Mouse (Mus musculus): ENCODE measurements around the gene Hand2. TPM values are rescaled to one million over a fixed set of nuclear protein-coding genes. Genes with fewer than 3 reads are reported as not detected.

Gene Hand2
- total RNA-seq, 2 experiments from 2014 or later: 52.5 to 58.9 TPM

DNA sequence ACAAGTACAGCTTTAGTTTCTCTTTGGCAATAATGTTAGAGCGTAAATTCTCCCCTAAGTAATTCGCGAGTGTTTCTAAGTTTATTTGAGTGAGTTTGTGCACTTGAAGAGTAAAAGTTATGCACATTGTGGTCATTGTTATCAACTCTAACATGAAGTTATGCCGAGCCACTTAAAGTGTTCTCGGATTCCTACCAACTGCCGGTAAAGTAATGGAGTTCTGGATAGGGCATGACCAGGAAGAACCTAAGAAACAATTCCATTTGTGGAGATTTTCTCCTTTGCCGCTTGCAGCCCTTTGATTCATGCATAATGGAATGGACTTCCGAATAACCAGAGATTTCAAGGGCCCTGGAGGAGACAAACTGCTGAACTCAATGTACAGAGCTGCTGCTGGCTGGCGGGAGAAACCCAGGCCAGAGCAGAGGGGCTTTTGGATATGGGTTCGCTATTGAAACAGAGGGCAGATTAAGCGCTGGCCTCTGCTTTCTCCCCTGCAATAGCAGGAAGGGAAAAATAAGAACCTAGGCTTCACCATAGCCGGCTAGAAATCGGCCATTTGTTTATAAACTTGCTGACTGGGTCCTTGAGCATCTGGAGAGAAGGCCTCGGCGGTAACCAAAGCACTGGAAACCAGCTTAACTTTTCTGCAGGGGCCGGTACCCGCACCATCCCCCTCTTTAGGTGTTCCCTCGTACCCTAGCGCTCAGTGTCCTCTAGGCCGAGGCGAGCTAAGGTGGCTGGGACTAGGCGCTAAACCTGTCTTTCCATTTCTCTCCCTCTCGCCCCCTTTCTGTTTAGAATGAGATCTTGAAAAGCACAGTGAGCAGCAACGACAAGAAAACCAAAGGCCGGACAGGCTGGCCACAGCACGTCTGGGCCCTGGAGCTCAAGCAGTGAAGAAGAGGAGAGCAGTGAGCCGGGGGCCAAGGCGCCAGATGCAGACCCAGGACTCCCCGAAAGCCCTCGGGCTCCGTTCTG, 2.5 kb downstream of the Hand2 start:
- peak; percentile 54 to 55 for DNase-seq
- intact Hi-C loops (cut with DNase I): loop anchor here (5.0 kb wide), 2 partner anchors 164 to 191 kb away; partner anchors contain the start of gene Sap30

DNA sequence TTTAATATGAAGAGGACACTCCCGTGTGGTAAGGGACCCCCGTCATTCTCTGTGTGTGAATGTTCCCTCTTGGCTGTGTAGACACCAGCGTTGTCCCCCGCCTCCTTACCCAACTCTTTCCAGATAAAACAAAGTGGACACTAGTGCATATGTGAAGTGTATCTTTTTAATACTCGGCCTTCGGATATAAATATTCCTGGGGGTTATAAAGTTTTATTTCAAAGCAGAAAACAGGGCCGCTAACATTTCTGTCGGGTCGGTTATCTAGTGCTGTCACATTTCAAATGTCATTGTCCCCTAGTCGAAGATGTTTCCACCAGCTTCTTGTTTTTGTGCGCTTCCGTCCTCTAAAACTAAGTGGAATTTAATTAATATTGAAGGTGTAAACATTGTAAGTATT, 3.3 kb downstream of the Hand2 start:
- DNase-seq: no peak
- intact Hi-C loops (cut with DNase I): loop anchor here (5.0 kb wide), 2 partner anchors 163 to 192 kb away; partner anchors contain the start of gene Sap30

DNA sequence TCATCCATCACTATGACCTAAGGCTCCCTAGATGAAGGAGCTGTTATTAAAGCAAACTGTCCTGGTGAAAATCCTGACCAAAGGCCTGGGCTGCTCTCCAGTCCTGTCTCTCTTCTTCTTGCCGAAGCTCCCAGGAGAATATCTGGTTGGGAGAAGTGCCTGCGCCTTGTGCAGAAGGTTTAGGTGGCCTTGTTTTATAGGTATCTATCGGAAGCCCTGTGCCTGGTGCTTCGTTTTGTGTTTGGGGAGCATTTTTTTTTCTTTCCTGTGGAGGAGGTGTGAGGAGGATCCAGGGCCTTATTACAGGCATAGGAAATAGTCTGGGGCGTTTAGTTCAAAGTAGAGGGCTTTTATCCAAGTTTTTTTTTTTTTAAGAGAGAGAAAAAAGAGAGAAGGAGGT, 3.9 kb downstream of the Hand2 start:
- no peak for DNase-seq

DNA sequence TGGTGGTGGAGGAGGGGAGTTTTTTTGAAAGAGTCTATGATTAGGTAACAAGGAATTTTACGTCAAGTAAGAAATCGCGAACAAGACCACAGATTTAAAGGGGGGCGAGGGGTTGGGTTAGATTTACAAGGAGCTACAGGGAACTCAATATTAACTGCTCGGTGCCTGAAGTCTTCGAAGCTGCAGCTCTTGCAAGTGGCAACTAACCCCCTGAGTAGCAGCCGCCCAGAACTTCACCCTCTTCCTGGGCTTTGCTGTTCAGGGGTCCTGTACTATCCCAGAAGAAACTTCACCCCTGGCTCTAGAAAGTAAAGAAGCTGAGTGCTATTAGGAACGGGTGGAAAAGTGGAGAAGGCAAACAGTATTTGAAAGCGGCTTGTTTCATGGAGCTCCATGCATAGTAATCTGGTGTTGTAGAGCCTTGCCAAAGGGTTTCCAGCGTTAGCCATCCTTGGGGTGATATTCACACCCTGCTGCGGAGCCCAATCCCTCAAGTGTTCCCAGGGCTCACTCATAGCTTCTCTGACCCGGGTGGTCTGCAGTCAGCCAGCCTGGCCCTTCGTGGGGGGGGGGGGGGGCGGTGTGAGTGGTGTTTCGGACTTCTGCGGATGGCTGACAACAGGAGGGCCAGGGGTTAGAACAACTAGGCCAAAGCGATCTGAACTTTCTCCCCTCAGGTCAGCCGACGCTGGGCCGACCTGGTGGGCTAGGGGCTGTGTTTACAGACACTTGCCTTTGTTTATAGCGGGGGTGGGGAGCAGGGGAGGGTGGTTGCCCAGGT, 4.5 kb downstream of the Hand2 start:
- intact Hi-C loops (cut with DNase I): no loop called here
- DNase-seq: peak in 1 of 2 experiments; percentile 61

More for the DNA sequence above, 3.9 kb downstream of the Hand2 start:
- intact Hi-C loops (cut with DNase I): loop anchor here (5.0 kb wide), 2 partner anchors 163 to 192 kb away; partner anchors contain the start of gene Sap30

DNA sequence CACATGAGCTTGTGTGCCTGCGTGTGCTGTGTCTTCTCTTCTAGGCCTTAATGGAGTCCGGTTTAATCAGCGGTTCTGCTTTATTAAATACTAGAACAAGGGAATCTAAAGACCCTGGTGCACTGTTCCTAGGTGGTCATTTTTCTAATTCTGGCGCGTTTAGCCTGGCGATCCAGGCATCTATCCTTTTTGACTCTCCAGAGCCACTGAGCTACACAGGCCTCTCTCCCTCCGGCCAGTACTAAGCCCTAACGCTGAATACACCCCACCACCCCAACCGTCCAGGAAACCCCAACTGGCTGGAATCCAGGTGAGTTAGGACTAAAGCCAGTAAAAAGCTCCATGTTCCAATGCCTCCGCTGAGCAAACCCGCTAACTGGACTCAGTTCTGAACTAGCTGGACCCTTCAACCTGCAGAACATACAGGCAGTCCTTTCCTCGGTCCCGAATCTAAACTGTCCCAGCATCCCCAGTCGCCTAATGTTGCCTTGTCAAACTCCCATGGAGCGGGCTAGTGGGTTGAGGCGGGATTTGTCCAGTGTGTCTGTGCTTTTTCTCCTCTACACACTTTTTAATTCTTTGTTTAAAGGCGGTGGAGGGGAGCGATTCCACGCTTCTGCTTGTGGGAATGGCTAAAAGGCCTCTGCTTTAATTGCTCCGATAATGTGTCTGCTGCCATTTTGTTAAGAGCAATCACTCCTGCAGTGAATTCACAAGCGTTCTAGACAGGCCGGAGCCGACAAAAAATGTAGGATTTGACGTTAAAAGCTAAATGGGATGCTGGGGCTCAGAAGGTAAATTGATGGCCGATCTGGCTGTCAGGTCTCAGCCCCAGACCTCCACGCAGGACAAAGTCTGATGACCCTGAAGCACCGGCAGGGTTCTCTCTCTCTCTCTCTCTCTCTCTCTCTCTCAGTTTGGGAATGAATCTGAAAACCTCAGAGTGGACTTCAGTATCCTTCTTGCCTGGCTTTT, 5.6 kb downstream of the Hand2 start:
- peak; percentile 61 to 69 for DNase-seq
- intact Hi-C loops (cut with DNase I): no loop called here

DNA sequence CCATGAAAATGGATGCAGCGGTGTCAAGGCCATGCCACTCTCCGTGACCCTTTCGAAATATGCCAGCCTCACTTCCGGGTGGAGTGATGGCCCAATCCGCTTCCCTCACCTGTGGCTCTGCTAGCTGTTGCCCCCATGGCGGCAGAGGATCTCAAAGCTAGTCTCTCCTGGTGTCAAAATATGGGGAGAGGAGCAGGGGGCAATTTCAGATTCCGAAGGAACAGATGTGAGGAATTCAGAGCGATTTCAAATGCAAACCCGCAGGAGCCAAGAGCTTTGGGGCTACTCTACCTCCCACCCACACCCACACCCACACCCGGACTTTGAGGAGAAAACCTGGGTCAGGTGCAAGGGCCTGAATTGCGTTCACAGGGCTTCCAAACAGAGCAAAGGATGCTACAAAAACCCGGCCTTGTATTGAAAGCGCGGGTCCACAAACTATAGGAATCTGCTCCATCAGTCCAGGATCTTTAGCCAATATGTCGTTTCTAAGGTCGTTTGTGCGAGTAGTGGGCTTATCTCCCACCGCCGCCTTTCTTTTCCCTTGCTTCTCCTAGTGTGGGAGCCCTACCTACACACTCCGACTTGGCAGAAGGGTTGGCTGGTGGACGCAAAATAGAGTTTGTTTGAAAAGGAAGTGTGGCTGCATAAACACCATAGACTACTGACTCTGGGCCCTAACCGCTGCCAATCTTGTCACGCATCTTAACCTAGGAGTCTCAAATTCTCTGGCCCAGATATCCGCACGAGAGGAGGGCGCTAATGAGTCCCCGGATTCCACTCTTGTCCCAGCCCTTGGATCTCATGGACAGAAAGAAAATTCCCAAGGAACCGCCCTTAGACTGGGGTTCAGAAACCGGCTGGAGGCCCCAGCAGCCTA, 6.7 kb downstream of the Hand2 start:
- DNase-seq: peak; percentile 68 to 71

DNA sequence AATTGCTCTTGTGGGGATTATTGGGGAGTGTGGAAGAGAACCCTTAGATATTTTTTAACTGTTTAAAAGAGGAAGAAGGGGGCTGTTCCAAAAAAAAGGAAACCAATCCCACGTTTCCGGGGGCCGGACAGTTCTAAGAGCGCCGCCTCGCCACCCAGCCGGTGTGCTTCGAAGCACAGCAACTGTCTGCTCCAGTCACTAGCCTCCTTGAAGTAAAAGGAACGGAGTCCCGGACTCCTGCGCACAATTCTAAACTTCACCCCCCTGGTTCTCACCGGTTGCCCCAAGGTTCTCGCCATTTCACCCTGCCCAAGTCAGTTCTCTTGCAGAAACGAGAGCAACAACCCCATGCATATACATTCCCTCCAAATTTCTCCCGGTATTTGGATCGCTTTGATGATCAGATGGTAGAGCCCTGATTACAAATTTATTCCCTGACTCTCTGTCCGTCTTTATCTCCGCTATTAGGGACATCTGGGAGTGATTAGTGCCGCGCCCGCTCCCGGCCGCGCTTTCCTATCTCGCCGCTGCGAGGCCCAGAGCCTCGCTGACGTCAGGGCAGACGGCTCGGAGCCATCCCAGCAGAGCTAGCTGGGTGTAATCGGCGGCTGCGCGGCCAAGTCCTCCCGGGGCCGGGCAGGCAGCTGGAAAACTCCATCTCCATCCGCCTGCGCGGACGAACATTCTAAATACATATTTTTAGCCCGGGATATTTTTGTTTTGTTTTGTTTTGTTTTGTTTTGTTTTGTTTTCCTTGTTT, 7.6 kb downstream of the Hand2 start:
- DNase-seq: peak; percentile 91 to 94
- intact Hi-C loops (cut with DNase I): no loop called here

More for the DNA sequence above, 6.7 kb downstream of the Hand2 start:
- intact Hi-C loops (cut with DNase I): no loop called here

DNA sequence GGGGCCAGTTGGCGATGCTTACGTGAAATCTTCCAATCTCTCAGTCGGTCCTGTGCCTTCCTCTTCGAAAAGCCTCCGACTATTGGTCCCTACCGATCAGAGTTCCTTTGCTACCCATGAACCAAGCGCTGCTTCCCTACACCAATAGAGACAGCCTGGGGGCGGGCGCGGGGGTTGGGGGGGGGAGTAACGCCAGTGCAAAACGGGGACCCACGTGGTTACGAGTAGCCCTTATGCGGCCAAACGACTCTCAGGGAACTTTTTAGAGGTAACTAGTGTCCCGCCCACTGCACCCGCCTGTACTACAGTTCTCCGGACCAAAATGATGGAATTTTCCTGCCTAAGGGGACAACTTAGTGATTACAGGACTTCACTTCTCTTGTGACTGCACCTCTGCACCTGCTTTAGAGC, 8.2 kb downstream of the Hand2 start:
- intact Hi-C loops (cut with DNase I): no loop called here

DNA sequence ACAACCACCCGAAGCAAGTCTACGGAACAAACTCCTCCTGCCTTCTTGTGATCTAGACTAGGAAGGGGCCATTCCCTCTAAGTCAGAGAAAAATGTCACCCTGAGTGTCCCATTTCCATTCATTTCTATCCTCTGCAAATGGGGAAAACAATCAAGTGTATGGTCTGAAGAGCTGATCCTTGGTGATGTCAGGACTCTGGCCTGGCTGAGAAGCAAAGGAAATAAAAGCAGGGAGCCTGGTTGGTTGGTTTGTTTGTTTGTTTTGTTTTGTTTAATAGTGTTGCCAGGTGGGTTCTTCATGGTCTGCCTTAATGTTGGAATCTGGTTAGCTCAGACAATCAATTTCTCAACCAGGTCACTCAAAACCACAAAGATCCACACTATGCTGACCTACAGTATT, 9.3 kb downstream of the Hand2 start:
- DNase-seq: no peak
- intact Hi-C loops (cut with DNase I): loop anchor here (5.0 to 10.0 kb wide), 4 partner anchors 448 to 775 kb away; partner anchors contain the start of genes Cep44 and Fbxo8

More for the DNA sequence above, 8.2 kb downstream of the Hand2 start:
- no peak for DNase-seq

DNA sequence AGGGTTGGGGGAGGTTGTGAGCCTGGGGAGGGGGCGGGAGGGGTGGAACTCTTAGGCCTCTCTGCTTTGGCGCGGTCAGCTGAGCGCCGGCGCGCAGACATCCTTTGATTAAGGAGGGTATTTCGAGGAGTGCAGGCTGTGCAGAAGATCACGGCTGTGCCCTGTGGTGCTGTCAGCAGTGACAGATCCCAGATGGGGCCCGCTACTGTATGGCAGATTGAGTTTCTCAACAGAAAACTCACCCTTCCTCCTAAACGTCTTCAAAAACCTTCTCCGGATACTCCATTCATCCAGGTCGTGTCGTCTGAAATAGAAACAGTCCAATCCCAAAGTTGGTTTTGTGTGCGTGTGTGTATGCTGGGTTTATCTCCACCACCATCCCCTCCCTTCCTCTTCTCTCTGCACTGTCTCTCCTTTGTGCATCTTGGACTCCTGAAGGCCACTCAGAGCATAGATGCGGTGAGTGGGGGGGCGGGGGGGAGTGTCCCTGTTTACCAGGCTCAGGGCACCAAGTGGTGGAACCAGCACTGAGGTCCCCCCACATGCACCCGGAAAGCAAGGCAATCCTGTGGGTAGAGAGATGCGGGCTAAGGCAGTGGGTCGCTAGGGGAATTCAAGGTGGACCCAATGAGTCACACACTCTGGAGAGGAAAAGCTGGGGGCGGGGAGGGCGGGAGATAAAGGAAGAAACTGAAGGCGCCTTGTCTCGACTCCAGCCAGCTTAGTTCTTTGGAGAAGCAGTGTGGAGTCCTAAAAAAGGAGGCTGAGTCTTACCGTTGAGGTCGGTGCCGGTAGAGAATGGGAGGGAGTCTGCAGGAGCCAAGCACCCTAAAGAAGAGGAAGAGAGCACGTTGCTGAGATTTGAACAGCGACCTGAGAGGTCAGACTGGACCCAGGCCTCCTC, 11.2 kb downstream of the Hand2 start:
- DNase-seq: peak in 1 of 2 experiments; percentile 64
- intact Hi-C loops (cut with DNase I): loop anchor here (1.0 to 10.0 kb wide), 5 partner anchors 16 to 777 kb away; partner anchors contain the start of genes Cep44 and Fbxo8

DNA sequence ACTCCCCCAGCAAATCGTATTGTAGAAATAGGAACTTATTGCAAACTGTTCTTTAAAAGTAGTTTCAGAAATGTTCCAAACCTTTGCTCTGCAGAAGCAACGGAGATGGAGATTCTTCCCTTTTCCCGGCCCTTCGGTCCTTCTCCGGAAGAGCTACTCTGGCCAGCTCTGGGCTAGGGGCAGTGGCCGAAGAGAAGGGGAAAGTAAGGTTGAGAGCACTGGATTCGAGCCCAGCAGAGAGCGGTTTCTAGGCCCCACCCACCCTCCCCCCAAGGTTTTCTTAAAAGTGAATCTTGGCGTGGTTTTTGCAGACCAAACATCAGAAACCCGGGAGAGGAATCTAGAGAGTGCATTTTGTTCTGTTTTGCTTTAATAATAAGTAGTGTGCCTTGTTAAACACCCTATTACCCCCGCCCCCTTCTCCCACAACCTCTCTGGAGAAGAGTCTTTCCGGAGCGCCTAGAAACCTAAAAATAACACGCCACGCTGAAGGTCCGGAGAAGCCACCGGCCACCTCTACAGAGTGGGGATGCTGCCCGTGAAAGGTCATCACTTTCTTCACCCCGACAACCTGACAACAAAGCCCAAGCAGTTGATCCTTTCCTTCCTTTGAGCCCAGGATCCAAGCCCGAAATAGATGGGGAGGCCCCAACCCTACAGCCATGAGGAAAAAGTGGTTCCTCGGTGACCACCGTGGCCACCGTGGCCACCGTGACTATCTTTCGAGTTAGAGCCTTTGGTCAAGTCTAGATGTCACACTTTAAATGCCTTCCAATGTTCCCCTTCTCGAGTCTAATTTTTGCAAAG, 12.1 kb downstream of the Hand2 start:
- intact Hi-C loops (cut with DNase I): loop anchor here (5.0 to 10.0 kb wide), 4 partner anchors 451 to 778 kb away; partner anchors contain the start of genes Cep44 and Fbxo8
- peak in 1 of 2 experiments; percentile 51 for DNase-seq

DNA sequence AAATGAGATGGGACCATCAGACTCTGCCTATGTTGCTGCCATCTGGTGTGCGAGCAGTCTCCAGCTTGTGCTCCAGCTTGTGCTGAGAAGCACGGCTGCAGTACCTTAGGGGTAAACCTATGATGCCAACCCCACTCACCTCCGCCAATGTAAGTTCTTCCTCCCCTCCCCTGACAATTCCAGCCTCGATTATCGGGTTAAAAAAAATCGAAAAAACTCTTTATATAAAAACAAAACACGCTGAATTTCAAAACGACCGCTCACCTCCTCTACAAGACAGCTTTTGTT, 12.6 kb downstream of the Hand2 start:
- intact Hi-C loops (cut with DNase I): loop anchor here (5.0 to 10.0 kb wide), 4 partner anchors 451 to 779 kb away; partner anchors contain the start of genes Cep44 and Fbxo8
- DNase-seq: peak; percentile 60 to 66

DNA sequence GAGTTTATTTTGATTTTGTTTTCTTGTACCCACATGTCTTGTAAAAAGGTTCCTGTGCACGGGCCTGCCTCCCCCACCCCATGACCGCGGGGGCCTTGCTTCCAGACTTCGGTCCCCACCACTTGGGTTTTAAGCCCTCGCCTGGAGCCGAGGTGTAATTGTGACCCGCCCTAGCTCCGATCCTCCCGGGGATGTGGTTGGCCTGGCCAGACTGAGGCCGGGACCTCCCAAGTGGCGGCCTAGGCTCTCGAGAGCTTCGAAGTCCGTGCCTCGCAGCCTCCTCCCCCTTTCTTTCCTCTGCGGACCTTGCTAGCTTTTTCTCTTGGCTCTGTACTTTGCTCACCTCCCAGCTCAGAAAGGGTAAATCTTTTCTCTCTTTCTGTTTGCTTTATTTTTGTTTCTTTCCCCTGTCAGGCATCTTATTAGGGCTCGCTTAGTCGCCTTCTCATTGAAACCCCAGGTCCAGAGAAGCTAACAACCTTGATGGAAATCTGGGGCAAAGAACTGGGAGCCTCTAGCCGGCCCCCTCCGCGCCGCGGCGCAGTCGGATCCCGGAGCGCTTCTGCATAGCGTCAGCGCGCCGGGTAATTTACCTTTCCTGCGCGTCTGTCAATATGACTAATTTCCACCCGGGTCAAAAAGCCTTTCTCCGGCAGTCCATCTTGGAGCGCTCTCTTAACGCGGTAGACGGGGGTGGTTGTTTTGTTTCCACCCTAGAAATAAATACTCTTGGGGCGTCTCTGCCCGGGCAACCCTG, 13.2 kb downstream of the Hand2 start:
- peak; percentile 72 to 75 for DNase-seq

DNA sequence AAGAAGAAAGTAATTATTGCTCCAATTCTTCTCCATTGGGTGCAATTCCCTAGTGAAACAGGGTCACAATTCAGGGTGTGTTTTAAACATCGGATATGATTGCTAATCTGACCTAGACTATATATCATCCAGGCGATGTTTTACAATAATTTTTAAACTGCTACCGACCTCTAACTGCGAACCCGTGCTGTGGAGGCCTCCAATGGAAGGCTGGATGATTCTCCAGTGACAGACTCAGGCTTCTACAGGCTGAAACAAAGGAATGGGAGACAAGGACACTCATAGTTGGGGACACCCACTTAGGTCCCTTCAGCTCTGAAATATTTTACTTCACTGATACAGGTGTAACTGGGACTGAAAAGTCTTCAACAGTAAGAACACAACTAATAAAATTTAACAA, 13.9 kb downstream of the Hand2 start:
- DNase-seq: peak in 1 of 2 experiments; percentile 30
- intact Hi-C loops (cut with DNase I): loop anchor here (5.0 to 10.0 kb wide), 4 partner anchors 452 to 780 kb away; partner anchors contain the start of genes Cep44 and Fbxo8

More for the DNA sequence above, 13.2 kb downstream of the Hand2 start:
- intact Hi-C loops (cut with DNase I): loop anchor here (5.0 to 10.0 kb wide), 4 partner anchors 452 to 779 kb away; partner anchors contain the start of genes Cep44 and Fbxo8
